Mouse (Mus musculus): ENCODE data around the gene Unc13b. TPM values are rescaled to one million over a fixed set of nuclear protein-coding genes. Genes with fewer than 3 reads are reported as not detected.

Gene Unc13b
- total and polyA plus RNA-seq, 2 experiments from 2014 or later, result 7.9 to 40.2 TPM

GRCm38 (mm10) chr4:43039609-43040008, 19.1 kb upstream of the Unc13b start:
- Histone ChIP-seq H3K4me2 (ENCODE audit: low read depth, low read length, poor library complexity, severe bottlenecking) (peak overlapping the region; percentile 88), H3K27ac (ENCODE audit: low read depth, low read length) (peak overlapping the region; percentile 75), H3K9ac (replicated peaks; ENCODE audit: low read length, poor library complexity, severe bottlenecking) (peak overlapping the region; percentile 91), H3K4me3 (ENCODE audit: low read depth, low read length) (peak overlapping the region; percentile 81), H3K9me3 (ENCODE audit: low read length) (no peaks in the 10 kb centered on the region), H3K27me3 (ENCODE audit: insufficient read depth, low read length) (no peaks in the 10 kb centered on the region), H3K36me3 (ENCODE audit: insufficient read depth, low read length) (peaks cover 11% of the 10 kb centered on the region), H3K4me1 (ENCODE audit: insufficient read depth, low read length) (peaks cover 10% of the 10 kb centered on the region; the same call in 1 of the 2 replicates)
- TF ChIP-seq CTCF (IDR thresholded peaks at IDR 0.05), result no peak
- WGBS, result 2% methylated on average over 11 of the region's 11 CpGs
- no peak for DNase-seq (ENCODE audit: low spot score)
- peak; percentile 4; the same call in 1 of the 2 replicates for ATAC-seq (ENCODE audit: low FRiP score)

DNA sequence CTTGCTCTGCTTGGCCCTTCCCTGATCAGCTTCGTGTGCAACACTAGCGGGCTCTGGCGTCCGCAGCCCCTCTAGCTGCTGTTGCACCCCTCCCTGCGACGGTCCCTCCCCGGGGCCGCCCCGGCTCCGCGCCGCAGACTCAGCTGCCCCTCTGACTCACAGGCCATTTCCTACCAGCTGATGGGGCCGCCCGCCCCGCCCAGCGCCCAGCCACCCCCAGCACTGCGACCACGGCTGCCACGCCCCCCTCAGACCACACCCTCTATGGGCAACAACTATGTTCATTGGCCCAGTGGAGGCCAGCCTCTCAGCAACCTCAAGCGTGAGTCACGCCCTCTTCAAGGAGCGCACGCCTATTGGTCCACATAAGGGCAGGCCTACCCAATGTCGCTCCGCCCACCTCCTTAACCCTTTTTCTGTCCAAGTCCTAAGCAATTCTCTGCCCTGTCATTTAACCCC, 18.6 kb upstream of the Unc13b start:
- TF ChIP-seq CTCF (IDR thresholded peaks at IDR 0.05), result peak; percentile 33
- Histone ChIP-seq H3K9ac (replicated peaks; ENCODE audit: low read length, poor library complexity, severe bottlenecking) (peak overlapping the region; percentile 91), H3K36me3 (ENCODE audit: insufficient read depth, low read length) (peaks cover 11% of the 10 kb centered on the region), H3K27me3 (ENCODE audit: insufficient read depth, low read length) (no peaks in the 10 kb centered on the region), H3K4me2 (ENCODE audit: low read depth, low read length, poor library complexity, severe bottlenecking) (peak overlapping the region; percentile 88), H3K4me3 (ENCODE audit: low read depth, low read length) (peak overlapping the region; percentile 81), H3K4me1 (ENCODE audit: insufficient read depth, low read length) (peaks cover 15% of the 10 kb centered on the region; the same call in 1 of the 2 replicates), H3K27ac (ENCODE audit: low read depth, low read length) (peak overlapping the region; percentile 75), H3K9me3 (ENCODE audit: low read length) (no peaks in the 10 kb centered on the region)
- DNase-seq (ENCODE audit: low spot score) (peak; percentile 99), ATAC-seq (ENCODE audit: low FRiP score) (peak; percentile 96)
- WGBS, result 0% methylated on average over 25 of the region's 25 CpGs

- Histone ChIP-seq H3K9me3 (ENCODE audit: low read length) (no peaks in the 10 kb centered on the region), H3K4me1 (ENCODE audit: insufficient read depth, low read length) (peaks cover 15% of the 10 kb centered on the region; the same call in 1 of the 2 replicates), H3K4me3 (ENCODE audit: low read depth, low read length) (no peak overlapping the region), H3K4me2 (ENCODE audit: low read depth, low read length, poor library complexity, severe bottlenecking) (no peak overlapping the region), H3K27me3 (ENCODE audit: insufficient read depth, low read length) (no peaks in the 10 kb centered on the region), H3K36me3 (ENCODE audit: insufficient read depth, low read length) (peaks cover 7% of the 10 kb centered on the region), H3K9ac (replicated peaks; ENCODE audit: low read length, poor library complexity, severe bottlenecking) (no peak overlapping the region), H3K27ac (ENCODE audit: low read depth, low read length) (peak overlapping the region; percentile 39)
- WGBS, result 51% methylated on average over 9 of the region's 9 CpGs
- no peak for ATAC-seq (ENCODE audit: low FRiP score)
- DNase-seq (ENCODE audit: low spot score), result no peak
- TF ChIP-seq CTCF (IDR thresholded peaks at IDR 0.05), result no peak
These were observed 17.7 kb upstream of the Unc13b start for GRCm38 (mm10) chr4:43040881-43041547.

- Histone ChIP-seq H3K9me3 (ENCODE audit: low read length) (no peaks in the 10 kb centered on the region), H3K4me1 (ENCODE audit: insufficient read depth, low read length) (peaks cover 10% of the 10 kb centered on the region; the same call in 1 of the 2 replicates), H3K36me3 (ENCODE audit: insufficient read depth, low read length) (no peaks in the 10 kb centered on the region), H3K27ac (ENCODE audit: low read depth, low read length) (peak overlapping the region; percentile 81), H3K4me2 (ENCODE audit: low read depth, low read length, poor library complexity, severe bottlenecking) (peak overlapping the region; percentile 78), H3K9ac (replicated peaks; ENCODE audit: low read length, poor library complexity, severe bottlenecking) (peak overlapping the region; percentile 59; the same call in 1 of the 2 replicates), H3K4me3 (ENCODE audit: low read depth, low read length) (peak overlapping the region; percentile 58), H3K27me3 (ENCODE audit: insufficient read depth, low read length) (no peaks in the 10 kb centered on the region)
- TF ChIP-seq CTCF (IDR thresholded peaks at IDR 0.05), result no peak
- ATAC-seq (ENCODE audit: low FRiP score) (peak; percentile 50), DNase-seq (ENCODE audit: low spot score) (peak; percentile 91)
- WGBS, result 2% methylated on average over 7 of the region's 7 CpGs
These were observed 15.0 kb upstream of the Unc13b start for GRCm38 (mm10) chr4:43043644-43044357.

DNA sequence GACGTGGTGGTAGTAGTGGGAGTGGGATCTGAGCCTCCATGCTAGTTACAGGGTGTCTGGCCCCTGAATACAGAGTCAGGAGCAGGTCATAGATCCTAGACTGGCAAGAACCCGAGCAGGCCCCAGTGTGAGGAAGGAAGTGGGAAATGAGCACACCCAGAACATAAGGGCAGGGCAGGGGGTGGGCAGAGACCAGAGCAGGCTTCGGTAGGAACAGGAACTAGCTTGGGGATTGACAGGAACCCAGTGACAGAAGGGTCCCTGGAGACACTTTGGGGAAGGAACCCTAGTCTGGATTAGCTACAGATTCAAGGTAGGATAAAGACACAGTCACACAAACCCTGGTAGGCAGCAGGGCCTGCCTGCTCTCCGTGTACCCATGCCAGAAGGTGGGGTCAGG, 14.1 kb upstream of the Unc13b start:
- peak overlapping the region; percentile 81 for H3K27ac ChIP-seq (ENCODE audit: low read depth, low read length)
- ATAC-seq (ENCODE audit: low FRiP score) (no peak), DNase-seq (ENCODE audit: low spot score) (peak; percentile 15)
- H3K9me3 ChIP-seq (ENCODE audit: low read length), result no peaks in the 10 kb centered on the region
- no peaks in the 10 kb centered on the region for H3K27me3 ChIP-seq (ENCODE audit: insufficient read depth, low read length)
- H3K4me1 ChIP-seq (ENCODE audit: insufficient read depth, low read length), result peaks cover 10% of the 10 kb centered on the region; the same call in 1 of the 2 replicates
- 3% methylated on average over 4 of the region's 4 CpGs for WGBS
- H3K4me2 ChIP-seq (ENCODE audit: low read depth, low read length, poor library complexity, severe bottlenecking), result peak overlapping the region; percentile 78
- no peak for TF ChIP-seq CTCF (IDR thresholded peaks at IDR 0.05)
- H3K36me3 ChIP-seq (ENCODE audit: insufficient read depth, low read length), result no peaks in the 10 kb centered on the region
- peak overlapping the region; percentile 58 for H3K4me3 ChIP-seq (ENCODE audit: low read depth, low read length)
- peak overlapping the region; percentile 59 for H3K9ac ChIP-seq (replicated peaks; ENCODE audit: low read length, poor library complexity, severe bottlenecking)

- no peaks in the 10 kb centered on the region for H3K9me3 ChIP-seq (ENCODE audit: low read length)
- DNase-seq (ENCODE audit: low spot score), result no peak
- under 1% methylated on average over 13 of the region's 13 CpGs for WGBS
These were observed 13.5 kb upstream of the Unc13b start for GRCm38 (mm10) chr4:43045285-43045658.

More at GRCm38 (mm10) chr4:43045285-43045658, 13.5 kb upstream of the Unc13b start:
- no peak for TF ChIP-seq CTCF (IDR thresholded peaks at IDR 0.05)
- Histone ChIP-seq H3K4me3 (ENCODE audit: low read depth, low read length) (peak overlapping the region; percentile 58), H3K4me1 (ENCODE audit: insufficient read depth, low read length) (peaks cover 10% of the 10 kb centered on the region; the same call in 1 of the 2 replicates), H3K36me3 (ENCODE audit: insufficient read depth, low read length) (no peaks in the 10 kb centered on the region), H3K4me2 (ENCODE audit: low read depth, low read length, poor library complexity, severe bottlenecking) (peak overlapping the region; percentile 78), H3K27ac (ENCODE audit: low read depth, low read length) (peak overlapping the region; percentile 81), H3K9ac (replicated peaks; ENCODE audit: low read length, poor library complexity, severe bottlenecking) (peak overlapping the region; percentile 59), H3K27me3 (ENCODE audit: insufficient read depth, low read length) (no peaks in the 10 kb centered on the region)
- ATAC-seq (ENCODE audit: low FRiP score), result peak; percentile 22
